Mouse (Mus musculus) spleen, adult 2 months (tissue): ENCODE data around the gene Baiap2.

Experiments
- CTCF ChIP-seq: fragments of 200-500 bp; IDR thresholded peaks from 2 replicates; pipeline ENCODE4 v1.5.1; 2011; ENCODE audit warnings: mild to moderate bottlenecking, inconsistent platforms; ENCODE audit not compliant: insufficient read depth, insufficient read length, insufficient replicate concordance; ENCODE audit errors: extremely low read depth
- POLR2A ChIP-seq: fragments of 200-500 bp; IDR thresholded peaks from 2 replicates; pipeline ENCODE4 v1.6.1; 2011; ENCODE audit warnings: low read depth, low read length, inconsistent platforms

DNA sequence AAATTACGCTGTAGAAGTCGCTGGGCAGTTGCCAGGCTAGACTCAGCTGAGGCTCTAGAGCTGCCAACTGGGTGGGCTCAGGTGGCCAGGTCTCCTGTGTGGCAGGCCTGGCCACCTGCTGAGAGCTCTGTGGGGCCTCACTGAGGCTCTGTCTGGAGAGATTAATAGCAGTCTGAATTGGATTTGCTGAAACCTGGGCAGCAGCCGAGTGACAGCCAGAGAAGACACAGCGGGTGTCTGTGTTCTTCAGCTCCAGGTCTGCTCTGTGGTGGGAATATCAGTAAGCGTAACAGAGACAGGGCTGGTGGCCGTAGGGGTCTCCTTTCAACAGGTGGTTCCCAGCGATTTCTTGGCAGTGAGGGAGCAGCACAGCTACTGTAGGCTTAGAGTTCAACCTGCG, 24.8 kb downstream of the Baiap2 start:
- no peak for TF ChIP-seq CTCF
- no peak for TF ChIP-seq POLR2A
